Mouse (Mus musculus) large intestine, adult 2 months (tissue): ENCODE results near the gene Dedd2. TPM values are rescaled to one million over a fixed set of nuclear protein-coding genes. Genes with fewer than 3 reads are reported as not detected.
"Not testable (repeated sequence)": the region's sequence is repeated elsewhere in the genome, so short reads cannot be mapped to it uniquely, and the experiment has no call there.

Experiments
- DNase-seq: peaks from one replicate; pipeline ENCODE4 v3.0.0-alpha.2; 2012; ENCODE audit warnings: low read depth, low spot score
- WGBS: fragments of 180-500 bp; shearing (Covaris S2); methylation state at CpG from one replicate; pipeline ENCODE4 v1.1.7; 2018; 5-methylcytosine and 5-hydroxymethylcytosine counted together
- polyA plus RNA-seq: library from polyadenylated mRNA; depleted of rRNA; stranded (reverse); fragments of >200 nt; gene quantifications from 2 replicates; pipeline ENCODE4 v1.2.3, GENCODE M21; 2012; rRNA removed

Gene Dedd2
- 52.6 and 66.0 TPM in 2 replicates for polyA plus RNA-seq

DNA sequence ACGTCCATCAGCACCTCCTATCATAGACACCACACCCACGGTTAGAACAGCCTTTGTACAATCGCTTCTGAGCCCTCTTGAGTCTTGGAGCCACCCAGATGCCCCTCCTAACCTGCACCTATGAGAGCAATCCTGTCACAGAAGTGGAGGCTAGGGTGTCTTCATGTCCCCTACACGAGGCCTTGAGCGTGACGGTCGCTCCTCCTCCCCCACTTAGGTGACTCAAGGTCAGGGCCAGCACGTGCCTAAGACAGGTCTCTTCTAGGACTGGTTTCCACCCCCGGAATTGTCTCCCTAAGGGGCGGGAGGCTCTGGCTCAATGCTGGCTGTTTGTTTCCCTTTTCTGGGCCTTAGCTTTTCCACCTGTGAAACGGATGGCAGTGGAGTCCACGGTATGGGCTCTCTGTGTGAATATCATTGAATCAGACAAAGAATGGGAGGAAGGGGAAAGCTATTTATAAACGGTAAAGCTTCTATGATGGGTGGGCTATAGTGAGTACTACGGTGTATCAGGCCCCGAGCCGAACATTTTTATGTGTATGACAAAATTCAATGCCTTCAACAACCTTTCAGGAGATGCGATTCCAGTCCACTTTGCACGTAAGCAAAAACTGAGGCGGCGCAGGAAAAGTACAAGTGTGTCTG, at the start of gene Dedd2:
Gene Dedd2 (minus strand): TSS at position 159 of the 645 bp plus-strand sequence.
- WGBS, result under 1% methylated on average over 20 of the region's 20 CpGs
- no peak for DNase-seq

DNA sequence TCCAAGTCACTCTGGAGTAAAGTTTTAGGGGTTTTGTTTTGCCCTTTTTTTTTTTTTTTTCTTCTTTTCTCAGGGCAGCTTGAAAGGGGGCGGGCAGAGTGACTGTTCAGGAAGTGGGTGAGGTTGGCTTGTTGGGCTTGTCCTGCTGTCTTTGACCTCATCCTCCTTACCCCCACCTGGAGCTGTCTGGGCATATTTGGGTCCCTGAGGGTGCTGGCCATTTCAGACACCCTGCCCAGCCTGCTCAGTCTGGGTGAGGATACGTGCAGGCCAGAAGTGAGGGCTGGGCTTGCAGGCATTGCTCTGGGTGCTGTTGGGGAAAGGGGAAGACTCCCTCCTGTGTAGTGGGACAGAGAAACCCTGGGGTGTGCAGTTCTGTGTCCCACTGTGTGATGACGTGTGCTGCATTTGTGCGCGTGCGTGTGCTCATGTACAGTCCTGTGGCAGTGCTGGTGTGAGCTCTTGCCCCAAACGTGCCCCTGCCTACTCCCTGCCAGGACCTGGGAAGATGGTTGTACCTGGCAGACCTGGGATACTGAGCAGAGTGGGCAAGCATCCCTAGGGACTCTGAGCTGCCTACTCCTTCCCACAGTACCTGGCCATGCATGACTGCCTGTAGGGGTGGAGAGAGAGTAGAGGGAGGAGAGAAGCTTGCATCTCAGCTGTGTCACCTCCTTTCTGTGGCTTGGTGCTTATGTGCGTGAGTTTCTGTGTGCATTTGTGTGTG, 49.3 kb upstream of the Dedd2 start:
- no peak for DNase-seq
- WGBS, result 59% methylated on average over 8 of the region's 8 CpGs

DNA sequence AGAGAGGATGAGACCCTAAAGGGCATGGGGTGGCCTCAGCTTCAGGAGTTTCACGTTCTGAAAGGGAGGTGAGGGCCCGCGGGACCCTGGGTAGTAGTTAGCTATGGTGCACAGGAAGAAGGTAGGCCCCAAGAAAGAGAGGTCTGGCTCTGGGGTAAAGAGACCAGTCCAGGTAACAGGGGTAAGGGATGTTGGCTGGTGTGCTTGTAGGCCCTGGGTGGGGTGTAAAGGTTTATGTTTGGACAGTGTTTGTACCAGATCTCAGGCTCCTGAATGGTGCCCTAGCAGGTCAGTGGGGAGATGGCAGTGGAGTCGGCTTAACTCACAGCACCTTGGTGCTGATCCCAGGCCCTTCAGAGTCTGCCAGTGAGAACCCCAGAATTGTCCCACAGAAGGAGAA, 48.6 kb upstream of the Dedd2 start:
- DNase-seq, result no peak
- 16% methylated on average over 4 of the region's 4 CpGs for WGBS

DNA sequence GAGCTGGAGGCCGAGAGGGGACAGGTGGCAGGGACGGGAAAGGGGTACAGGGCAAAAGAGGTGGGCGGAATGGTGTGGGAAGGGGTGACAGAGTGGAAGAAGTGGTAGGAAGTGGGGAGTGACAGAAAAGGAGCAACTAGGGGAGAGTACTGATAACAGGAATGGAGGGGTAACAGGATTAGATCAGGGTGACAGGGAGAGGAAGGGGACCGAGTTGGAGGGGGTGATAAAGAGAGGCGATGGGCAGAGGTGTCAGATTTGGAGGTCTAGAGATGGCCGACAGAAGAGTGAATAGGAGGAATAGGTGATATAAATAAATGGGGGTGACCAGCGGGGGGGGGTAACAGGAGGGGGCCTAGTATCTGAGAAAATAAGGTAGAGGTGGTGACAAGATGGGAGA, 48.2 kb upstream of the Dedd2 start:
- no peak for DNase-seq
- WGBS, result 3% methylated on average over 7 of the region's 7 CpGs

DNA sequence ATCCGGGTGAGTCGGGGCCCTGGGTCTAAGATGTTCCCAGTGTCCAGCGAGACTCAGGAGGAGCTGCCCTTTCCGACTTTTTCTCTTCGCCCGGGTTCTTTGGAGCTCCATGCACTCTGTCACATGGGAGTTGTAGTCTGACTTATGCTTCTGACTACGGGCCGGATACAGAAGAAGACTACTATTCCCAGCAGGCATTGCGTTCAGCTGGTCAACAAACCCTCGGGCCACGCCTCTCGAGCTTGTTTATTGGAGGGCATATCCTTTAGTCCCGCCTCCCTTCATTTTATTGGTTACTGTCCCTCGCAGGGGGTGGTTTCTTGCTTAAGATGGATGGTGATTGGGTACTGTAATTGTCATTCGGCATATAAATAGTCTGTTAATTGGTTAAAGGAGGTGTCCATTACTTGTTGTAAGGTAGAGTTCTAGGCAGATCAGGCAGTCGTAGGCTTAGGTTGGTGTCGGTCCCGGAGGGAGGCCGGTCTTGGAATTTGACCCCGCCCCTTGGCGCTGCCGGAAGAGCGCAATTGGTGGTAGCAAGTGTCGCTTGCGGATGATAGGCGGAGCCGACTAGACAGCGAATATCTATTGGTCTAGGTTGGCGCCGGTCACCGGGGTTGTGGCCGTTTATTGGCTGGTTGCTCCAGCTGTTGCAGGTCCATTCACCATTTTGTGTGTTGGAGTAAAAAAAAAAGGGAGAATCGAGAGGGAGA, 47.5 kb upstream of the Dedd2 start:
- peak; percentile 100 for DNase-seq
- WGBS, result under 1% methylated on average over 33 of the region's 33 CpGs

DNA sequence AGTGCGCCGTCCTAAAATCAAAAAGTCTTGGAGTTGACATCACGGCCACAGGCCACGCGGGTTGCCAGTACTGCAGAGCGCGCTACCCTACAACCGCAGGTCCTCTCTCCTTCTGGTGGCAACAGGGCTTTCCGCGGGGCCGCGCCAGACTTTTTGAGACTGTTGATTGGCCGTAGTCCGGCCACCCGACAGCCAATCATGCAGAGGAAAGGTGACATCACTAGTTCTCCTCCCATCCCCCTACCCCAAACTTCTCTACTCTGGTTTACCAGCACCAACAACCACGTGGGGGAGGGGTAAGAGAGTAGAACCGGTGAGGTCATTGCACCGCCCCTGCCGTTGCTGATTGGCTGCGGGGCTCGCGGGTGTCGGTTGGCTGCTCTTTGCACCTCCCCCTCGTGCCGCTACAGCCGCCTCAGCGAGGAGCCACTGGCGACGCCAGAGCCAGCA, 46.9 kb upstream of the Dedd2 start, which contains the start of gene Cic:
Gene Cic (plus strand): TSS at position 404 of the 450 bp plus-strand sequence.
- DNase-seq, result peak; percentile 93
- WGBS, result under 1% methylated on average over 29 of the region's 29 CpGs

DNA sequence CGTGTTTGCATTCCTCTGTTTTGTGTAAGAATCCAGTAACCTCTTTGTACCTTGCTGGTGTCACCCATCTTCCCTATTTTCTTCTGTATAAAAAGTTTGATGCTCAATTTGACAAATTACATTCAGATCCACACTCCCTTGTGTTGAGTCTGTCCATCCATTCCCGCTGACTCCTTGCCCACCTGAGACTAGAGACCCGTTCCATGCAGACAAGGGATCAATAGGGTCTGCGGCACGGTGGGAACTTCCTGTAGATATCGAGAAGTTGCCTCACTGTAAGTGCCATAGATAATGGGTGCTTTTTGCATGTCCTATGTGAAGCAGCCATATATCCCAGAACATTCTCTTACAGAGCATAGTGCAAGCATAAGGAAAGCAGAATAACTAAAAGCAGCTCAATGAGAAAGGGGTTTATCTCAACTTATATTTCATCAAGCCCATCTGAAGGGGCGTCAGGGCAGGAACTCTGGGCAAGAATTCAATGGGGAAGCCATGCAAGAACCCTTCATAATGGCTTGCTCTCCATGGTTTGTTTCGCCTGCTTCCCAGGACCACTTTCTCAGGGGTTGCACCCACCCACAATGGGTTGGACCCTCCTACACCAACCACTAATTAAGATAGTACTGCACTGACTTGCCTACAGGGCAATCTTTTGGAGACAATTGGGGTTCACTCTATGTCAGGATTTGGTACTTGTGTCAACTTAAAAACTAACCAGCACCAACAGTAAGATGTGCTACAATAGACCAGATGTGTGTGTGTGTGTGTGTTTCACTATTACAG, 46.0 kb upstream of the Dedd2 start:
- DNase-seq, result no peak
- 91% methylated on average over 8 of the region's 8 CpGs for WGBS

DNA sequence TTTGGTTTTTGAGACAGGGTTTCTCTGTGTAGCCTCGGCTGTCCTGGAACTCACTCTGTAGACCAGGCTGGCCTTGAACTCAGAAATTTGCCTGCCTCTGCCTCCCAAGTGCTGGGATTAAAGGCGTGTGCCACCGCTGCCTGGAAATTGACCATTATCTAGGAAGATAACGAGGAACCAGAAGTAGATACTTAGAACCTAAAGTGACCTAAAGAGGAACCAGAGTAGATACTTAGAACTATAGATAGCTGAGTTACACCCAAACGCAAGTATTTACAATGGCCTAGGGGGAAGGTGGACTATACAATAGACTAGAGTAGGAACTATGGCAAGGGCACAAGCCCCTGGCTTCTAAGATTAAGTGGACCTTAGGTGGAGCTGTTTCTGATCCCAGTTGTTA, 45.3 kb upstream of the Dedd2 start:
- DNase-seq, result not testable (repeated sequence)
- 82% methylated on average over 5 of the region's 5 CpGs for WGBS

DNA sequence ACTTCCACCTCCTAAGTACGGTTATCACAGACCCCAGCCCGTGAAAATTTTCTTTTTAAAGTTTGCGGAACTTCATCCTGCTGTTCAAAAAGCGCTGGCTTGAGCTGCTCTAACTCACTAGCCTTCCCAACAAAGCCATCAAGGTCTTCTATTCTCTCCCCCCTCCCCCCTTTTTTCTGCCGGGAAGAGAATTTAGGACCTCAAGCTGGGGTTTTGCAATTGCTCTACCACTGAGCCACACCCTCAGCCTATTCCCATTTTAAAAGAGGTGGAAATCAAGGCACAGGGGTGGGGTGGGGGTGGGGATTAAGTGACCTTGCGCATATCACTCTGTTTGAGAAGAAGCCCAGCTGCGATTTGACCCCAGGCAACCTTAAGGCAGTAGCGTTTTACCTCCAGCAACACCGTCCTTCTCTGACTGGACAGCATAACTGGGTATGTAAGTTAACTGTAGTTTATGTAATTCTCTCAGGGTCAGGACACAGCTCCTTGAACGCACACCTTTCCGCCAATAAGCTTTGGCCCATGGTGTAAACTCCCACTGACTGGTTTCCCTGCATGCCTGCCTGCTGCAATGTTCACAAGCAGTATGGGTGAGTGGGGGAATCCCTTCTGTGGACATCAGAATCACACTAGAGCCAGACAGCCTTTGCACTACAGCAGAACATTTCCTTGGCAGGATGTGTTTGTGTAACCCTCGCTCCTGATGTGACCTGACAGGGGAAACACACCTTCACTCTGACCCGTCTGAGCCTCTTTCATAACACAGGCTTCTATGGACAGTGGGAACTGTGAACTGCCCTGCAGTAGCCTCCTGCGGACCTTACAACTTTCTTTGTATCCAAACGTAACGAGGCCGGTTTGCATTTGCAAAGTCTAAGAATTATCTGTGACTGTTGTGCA, 43.8 kb upstream of the Dedd2 start:
- no peak for DNase-seq
- WGBS, result 60% methylated on average over 17 of the region's 17 CpGs

DNA sequence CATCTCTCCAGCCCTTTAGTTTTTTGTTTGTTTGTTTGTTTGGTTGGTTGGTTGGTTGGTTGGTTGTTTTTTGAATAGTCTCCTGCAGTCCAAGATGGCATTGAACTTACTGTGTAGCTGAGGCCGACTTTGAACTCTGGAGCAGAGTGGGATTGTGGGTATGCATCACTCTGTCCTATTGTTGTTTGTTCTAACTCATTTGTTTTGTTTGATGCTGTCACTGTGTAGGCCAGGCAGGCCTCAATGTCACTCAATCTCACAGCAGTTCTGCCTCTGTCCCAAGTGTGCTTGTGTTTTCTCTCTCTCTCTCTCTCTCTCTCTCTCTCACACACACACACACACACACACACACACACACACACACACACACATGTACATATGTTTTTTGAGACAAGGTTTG, 41.5 kb upstream of the Dedd2 start:
- WGBS, result 70% methylated on average over 1 of the region's 1 CpGs
- no peak for DNase-seq

DNA sequence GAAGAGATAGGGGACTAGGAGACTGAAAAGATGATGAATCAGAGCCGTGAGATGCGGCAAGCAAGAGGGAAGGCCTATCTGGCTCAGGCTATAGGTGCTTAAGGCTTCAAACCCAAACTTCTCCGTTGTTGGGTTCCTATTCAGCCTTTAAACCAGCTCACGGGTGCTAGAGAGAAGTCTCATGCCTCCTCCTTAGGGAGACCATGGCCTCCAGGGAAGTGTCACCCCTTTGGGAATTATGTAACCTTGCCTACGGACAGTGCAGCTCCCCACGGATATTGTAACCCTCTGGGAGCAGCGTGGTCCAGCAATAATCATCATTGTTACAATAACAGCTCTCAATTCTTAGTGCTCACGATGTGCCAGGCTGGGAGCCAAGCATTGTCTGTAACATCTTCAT, 31.4 kb upstream of the Dedd2 start:
- DNase-seq, result no peak
- 49% methylated on average over 8 of the region's 8 CpGs for WGBS

DNA sequence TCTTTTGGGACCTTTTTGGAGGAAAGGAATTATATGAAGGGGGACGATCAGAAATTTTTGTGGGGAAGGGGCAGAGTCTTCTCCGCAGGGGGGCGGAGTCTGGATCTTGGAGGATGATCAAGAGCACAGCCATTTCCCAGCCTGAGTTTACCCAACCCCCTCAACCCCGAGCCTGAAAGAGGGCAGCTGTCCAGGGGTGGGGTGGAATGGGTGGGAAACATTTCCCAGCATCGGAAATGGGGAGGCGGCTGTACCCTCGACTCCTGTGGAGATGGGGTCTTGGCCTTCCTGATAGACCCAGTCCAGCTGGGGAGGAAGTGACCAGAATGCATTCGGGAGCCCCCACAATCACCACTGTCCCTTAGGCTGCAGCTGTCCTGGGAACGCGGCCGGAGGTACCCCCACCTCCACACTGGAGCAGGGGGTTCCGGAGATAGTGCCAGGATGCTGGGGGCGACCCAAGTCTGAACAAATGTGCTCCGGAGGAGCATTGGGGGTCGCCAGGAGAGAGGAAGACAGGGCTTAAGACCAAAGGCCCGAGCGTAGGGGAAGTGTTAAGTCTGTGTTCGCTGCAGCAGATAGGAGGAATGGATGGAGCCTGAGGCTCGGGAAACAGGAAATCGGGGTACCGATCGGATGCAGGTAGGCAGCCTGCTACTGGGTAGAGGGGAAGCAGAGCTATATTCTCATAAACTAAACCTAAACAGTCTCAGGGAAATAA, 30.8 kb upstream of the Dedd2 start:
- no peak for DNase-seq
- WGBS, result 19% methylated on average over 22 of the region's 22 CpGs

DNA sequence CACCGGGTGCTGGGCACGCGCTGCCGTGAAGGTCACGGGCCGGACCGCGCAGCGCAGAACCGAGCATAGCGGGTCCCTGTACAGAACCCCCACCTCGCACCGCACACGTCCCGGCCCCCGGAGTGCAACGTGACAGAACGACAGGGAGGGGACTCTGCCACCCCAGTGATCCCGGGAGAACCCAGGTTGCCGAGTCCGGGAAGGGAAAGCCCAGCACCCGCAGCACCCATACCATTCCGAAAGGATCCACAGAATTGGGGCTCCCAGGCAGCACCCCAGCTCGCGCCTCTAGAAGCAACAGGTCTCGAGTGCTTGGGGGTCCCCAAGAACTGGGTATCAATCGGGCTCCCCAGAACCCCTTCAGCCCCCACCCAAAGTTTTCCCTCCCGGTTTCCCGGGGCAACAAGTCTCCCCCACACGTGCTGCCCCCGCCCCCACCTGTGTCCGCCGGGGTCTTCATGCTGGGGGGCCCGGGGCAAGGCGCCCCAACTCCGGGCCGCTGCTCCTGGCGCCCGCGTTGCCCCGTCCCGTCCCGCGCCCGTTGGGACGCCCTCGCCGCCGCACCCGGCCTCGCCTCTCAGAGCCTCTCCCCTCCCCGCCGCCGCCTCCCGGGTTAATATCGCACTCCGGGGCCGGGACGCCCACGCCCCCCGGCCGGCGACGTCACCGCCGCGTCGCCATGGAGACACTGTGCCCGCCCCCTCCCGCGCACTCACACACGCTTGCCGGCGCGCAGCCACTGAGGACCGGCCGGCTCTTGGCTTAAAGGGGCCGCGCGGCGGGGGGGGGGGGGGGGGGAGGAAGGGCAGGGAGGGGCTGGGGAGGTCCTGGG, 29.9 kb upstream of the Dedd2 start, which contains the start of gene Erf:
Gene Erf (minus strand): TSS at position 621 of the 832 bp plus-strand sequence.
- WGBS, result under 1% methylated on average over 80 of the region's 81 CpGs
- DNase-seq, result no peak

DNA sequence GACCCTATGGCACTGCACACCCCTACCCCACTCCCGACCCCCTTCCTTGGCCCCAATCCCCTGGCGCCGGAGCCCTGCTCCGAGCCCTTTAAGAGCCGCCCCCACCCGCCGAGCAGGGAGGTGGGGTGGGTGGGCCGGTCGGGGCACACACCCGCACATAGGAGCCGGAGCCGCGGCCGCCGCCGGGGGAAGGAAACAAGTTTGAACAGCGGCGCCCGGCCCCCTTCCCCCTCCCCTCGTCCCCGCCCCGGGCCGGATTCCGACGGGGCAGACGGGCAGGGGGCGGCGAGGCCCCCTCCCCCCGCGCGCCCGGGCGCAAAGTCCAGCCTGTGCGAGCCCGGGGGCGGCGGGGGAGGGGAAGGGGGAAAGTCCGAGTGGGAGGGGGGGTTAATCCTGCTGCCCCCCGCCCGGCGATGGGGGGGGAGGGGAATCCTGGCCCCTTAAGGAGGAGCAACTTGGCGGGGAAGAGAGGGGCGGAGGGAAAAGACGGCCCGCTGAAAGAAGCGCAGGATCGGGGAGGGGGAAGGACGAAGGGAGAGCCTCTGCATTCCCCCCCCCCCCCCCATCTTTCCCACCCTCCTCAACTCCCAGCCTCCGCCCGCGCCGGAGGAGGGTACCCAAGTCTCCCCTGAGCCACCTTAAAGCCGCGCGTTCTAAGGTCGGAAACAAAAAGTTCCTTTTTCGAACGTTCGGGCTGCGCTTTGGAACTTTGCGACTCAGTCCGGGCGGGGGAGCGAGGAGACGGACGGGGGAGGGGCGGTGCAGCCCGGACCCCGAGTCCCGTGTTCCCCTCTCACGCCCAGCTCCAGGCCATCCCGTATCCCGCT, 29.1 kb upstream of the Dedd2 start:
- no peak for DNase-seq
- under 1% methylated on average over 61 of the region's 73 CpGs for WGBS

DNA sequence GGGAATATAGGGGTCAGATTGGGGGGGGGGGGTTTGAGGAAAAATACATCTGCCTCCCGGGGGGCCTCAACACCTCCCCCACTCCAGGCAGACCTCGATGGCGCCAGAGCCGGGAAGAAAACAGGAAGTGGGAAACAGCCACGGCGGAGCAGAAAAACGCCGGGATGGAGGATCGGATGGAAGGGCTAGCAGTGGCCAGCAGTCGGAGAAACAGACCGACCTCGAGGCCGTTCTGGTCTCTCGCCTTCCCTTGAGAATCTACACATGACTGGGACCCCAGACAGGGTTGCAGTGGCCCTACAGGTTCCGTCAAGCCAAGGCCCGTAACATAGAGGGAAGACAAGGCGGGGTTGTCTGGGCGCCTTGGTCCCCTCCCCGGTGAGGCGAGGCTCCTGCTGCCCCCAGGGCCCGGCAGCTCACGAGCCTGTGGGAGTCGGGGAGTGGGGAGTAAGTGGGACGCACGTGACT, 28.5 kb upstream of the Dedd2 start:
- DNase-seq, result no peak
- WGBS, result 1% methylated on average over 25 of the region's 25 CpGs

DNA sequence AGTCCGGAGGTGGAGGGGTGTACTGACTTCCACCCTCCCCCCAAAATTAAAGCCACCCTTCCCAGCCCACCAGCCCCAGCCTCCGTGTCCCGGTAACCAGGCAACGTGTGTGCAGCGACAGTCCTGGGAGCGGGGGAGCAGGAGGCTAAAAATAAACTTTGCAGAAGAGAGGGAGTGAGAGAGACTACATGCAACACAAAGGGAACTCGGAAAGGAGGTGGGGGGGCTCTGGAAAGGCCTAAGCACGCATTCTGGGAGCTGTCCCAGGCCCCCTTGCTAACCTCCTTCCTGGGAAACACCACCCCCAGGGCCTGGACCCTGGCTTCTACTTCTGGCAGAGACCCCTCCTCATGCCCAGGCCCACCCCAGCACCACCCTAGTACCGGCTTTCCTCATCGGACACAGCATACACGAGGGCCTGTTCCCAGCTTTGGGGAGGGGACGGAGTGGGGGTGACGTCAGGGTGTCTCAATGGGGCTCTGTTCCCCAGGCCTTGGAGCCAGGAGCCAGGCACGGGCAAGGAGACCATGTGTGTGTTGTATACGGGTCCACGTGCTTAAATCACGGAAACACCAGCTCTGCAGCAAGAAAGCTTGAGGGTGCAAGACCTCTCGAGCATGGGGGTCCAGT, 27.7 kb upstream of the Dedd2 start:
- no peak for DNase-seq

More for the DNA sequence above, 27.7 kb upstream of the Dedd2 start:
- WGBS, result 11% methylated on average over 18 of the region's 18 CpGs
